Mouse (Mus musculus) ovary, postnatal 36 days (tissue): ENCODE results near the gene H2afy.
"Not testable (repeated sequence)": the region's sequence is repeated elsewhere in the genome, so short reads cannot be mapped to it uniquely, and the experiment has no call there.

Experiments
- DNase-seq: peaks from one replicate; pipeline ENCODE4 v3.0.0; 2022; ENCODE audit warnings: low spot score, mixed read lengths

Gene H2afy

GRCm38 (mm10) chr13:56071586-56072267 lies 64.4 kb downstream of the H2afy start:
- no peak for DNase-seq

- no peak for DNase-seq
Observed at GRCm38 (mm10) chr13:56069643-56070042, 66.5 kb downstream of the H2afy start.

- no peak for DNase-seq
Observed at GRCm38 (mm10) chr13:56068517-56068916, 67.6 kb downstream of the H2afy start.

GRCm38 (mm10) chr13:56066904-56067303 lies 69.3 kb downstream of the H2afy start:
- no peak for DNase-seq

GRCm38 (mm10) chr13:56066152-56066551 lies 70.0 kb downstream of the H2afy start:
- no peak for DNase-seq

- no peak for DNase-seq
Observed at GRCm38 (mm10) chr13:56057761-56058160, 78.4 kb downstream of the H2afy start.

- no peak for DNase-seq
Observed at GRCm38 (mm10) chr13:56055720-56056119, 80.4 kb downstream of the H2afy start.

DNA sequence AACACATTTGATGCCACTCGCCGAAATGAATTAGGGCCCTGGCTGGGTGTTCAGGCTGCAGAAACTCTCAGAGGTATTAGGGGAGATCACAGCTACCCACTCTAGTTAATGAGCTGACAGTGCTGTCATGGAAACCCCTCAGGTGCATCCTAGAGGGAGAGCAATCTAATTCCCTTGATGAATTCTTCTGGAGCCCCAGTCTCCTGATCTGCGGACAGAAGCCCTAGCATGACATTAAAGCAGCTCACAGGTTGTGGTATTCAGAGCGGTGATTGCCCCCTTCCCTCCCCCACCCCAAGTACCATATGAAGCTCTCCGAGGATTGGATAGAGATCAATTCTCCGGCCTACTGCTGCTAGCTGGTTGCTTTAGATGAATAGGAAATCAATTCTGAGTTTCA lies 82.1 kb downstream of the H2afy start:
- DNase-seq, result no peak

DNA sequence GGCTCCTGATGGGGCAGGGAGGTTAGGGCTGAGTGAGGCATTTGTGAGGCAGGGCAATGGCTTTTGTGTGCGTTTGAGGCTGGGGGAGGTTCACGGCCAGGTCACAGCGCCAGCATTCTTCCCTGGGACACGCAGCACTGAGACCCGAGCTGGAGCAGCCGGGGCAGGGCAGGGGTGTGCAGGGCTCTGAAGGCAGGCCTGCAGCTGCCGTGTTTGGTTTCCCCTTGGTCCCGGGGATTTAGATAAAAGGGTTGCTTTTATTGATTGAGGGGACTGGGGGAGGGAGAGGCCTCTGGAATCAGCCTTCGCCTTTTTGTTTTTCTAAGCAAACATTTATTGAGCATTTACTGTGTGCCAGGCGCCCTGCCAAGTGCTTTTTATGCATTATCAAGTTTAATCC lies 83.4 kb downstream of the H2afy start:
- no peak for DNase-seq

GRCm38 (mm10) chr13:56050246-56050645 lies 85.9 kb downstream of the H2afy start:
- DNase-seq, result no peak

GRCm38 (mm10) chr13:56042221-56042620 lies 93.9 kb downstream of the H2afy start:
- no peak for DNase-seq

- no peak for DNase-seq
Observed at GRCm38 (mm10) chr13:56040621-56041020, 95.5 kb downstream of the H2afy start.

- DNase-seq, result no peak
Observed at GRCm38 (mm10) chr13:56039610-56040371, 96.4 kb downstream of the H2afy start.

DNA sequence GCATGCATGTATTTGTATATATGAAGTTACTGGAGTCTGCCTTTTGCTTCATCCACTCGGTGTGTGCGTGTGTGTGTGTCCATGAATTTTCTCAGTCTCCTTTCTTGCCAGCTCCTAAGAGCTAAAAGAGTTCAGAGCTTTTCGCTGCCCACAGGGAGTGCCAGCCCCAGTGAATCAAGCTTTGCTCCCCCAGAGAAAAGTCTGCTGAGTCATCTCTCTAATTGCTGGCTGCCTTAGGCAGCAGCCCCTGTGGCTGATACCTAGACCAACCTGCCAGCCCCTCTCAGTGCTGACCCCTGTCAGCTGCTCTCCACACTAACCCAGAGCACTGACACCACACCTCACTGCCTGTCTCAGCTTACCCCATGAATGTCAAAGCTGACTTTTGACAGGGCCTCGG lies 107.2 kb downstream of the H2afy start:
- no peak for DNase-seq

GRCm38 (mm10) chr13:56027996-56028395 lies 108.2 kb downstream of the H2afy start:
- DNase-seq, result not testable (repeated sequence)

DNA sequence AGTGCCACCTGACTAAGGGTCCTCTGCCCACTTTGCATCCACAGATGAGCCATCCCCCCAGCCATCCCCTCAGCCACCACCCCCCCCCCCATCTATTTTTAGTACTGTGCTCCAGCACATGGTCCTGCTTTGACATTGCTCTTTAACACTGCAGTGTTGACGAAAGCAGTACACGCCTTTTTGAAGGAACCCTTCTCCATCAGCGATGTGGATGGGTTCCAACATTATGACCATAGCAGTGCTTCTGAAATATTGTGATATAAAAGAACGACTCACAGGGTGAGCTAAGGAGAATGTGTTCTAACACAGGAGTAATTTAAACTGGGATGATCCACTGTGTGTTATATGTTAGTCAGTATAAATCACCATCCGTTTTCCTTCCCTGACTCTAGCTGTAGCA lies 109.5 kb downstream of the H2afy start:
- no peak for DNase-seq

DNA sequence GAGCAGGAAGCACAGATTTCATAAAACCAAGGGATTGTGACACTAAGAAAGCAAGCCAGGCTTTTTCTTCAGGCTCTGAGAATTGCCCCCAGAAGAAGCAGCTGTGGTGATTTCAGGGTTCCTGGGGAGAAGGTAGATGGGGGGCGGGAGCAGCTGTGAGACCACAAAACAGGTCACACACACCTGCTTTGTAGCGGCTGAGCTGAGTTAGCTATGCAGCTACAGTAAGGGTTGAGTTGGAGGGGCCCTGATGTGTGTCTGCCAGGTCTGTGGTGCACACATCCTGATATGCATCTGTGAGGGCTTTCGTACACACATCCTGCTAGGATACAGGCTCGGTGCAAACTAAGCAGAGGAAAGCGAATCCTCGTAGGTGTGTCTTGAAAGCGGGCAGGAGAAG lies 110.1 kb downstream of the H2afy start:
- no peak for DNase-seq

GRCm38 (mm10) chr13:56025027-56025410 lies 111.1 kb downstream of the H2afy start:
- DNase-seq, result no peak

DNA sequence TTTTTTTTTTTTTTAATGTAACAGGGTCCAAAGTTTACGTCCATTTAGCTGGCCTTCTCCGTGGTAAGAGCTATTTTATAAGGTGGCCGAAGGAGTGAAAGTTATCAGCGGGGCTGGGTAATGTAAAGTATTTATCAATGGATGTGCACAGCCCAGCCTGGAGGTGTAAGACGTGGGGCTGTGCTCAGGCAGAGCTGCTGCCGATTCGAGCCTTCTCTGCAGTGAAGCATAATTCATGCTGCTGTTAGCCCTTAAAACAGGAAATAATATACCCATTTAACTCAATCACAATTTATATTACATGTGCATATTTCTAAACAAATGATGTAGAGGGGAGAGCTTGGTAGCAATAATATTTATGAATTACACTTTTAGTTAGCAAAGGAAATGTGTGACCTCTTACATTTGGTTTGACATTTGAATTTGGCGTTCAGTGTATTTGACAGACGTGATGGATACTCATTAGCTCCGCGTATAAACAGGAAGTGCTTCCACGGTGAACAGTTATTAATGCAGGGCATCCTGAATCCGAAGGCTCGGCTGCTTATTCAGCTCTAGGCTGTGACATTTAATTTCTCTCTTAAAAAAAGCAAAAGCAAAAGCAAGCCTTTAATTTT lies 111.6 kb downstream of the H2afy start:
- DNase-seq, result no peak
